Mouse (Mus musculus) limb, embryonic 11.5 days (tissue): ENCODE results near the gene Syngr1. TPM values are rescaled to one million over a fixed set of nuclear protein-coding genes. Genes with fewer than 3 reads are reported as not detected.

Source experiments
- ATAC-seq: fragments of 200-750 bp; cut with Nextera tagmentation; 2 replicates; pipeline ENCODE4 v1.8.0; 2017; ENCODE audit warnings: low read depth; ENCODE audit not compliant: insufficient number of reproducible peaks, low FRiP score, low TSS enrichment
- DNase-seq: peaks from one replicate; pipeline ENCODE4 v3.0.0-alpha.2; 2015; ENCODE audit warnings: low spot score
- H3K27ac ChIP-seq: fragments of 300-500 bp; sonication (generic); replicated peaks from 2 replicates; pipeline ENCODE4 v1.5.1; 2014; ENCODE audit warnings: low read depth, mild to moderate bottlenecking, low read length
- H3K27me3 ChIP-seq: fragments of 300-500 bp; sonication (generic); 2 replicates; pipeline ENCODE4 v1.6.1; 2014; ENCODE audit warnings: mild to moderate bottlenecking, low read length, mixed read lengths; ENCODE audit not compliant: control insufficient read depth, insufficient read depth
- H3K36me3 ChIP-seq: fragments of 300-500 bp; sonication (generic); 2 replicates; pipeline ENCODE4 v1.6.1; 2014; ENCODE audit warnings: mild to moderate bottlenecking, low read length, moderate library complexity, mixed read lengths; ENCODE audit not compliant: control insufficient read depth, insufficient read depth
- H3K4me1 ChIP-seq: fragments of 300-500 bp; sonication (generic); 2 replicates; pipeline ENCODE4 v1.6.1; 2014; ENCODE audit warnings: low read length, mixed read lengths; ENCODE audit not compliant: control insufficient read depth, insufficient read depth
- H3K4me2 ChIP-seq: fragments of 300-500 bp; sonication (generic); 2 replicates; pipeline ENCODE4 v1.6.1; 2014; ENCODE audit warnings: low read depth, mild to moderate bottlenecking, moderate library complexity; ENCODE audit not compliant: severe bottlenecking
- H3K4me3 ChIP-seq: fragments of 300-500 bp; sonication (generic); 2 replicates; pipeline ENCODE4 v1.5.1; 2014; ENCODE audit warnings: low read depth, low read length
- H3K9ac ChIP-seq: fragments of 300-500 bp; sonication (generic); 2 replicates; pipeline ENCODE4 v1.6.1; 2014; ENCODE audit warnings: mild to moderate bottlenecking, low read length
- H3K9me3 ChIP-seq: fragments of 300-500 bp; sonication (generic); 2 replicates; pipeline ENCODE4 v1.6.1; 2016; ENCODE audit warnings: low read length; ENCODE audit not compliant: control insufficient read depth
- WGBS: fragments of 180-500 bp; shearing (Covaris S2); extraction: QIAGEN DNeasy Blood & Tissue Kit; methylation state at CpG from one replicate; pipeline ENCODE4 v1.1.7; 2014; 5-methylcytosine and 5-hydroxymethylcytosine counted together
- polyA plus RNA-seq: library from polyadenylated mRNA; unstranded; fragments of >200 nt; fragmentation: Nextera tagmentation; extraction: Ambion mirVana; gene quantifications from 2 replicates; pipeline ENCODE4 v1.2.1, GENCODE M21; 2014

Gene Syngr1
- polyA plus RNA-seq, 1 experiment from 2014 or later = 3.0 TPM

GRCm38 (mm10) chr15:80088637-80089036 is 2.5 kb upstream of the Syngr1 start:
- no peaks in the 10 kb centered on the region for H3K9me3 ChIP-seq
- H3K4me1 ChIP-seq = peaks cover 12% of the 10 kb centered on the region
- ATAC-seq (no peak), DNase-seq (peak; percentile 94)
- no peaks in the 10 kb centered on the region for H3K36me3 ChIP-seq
- no peak overlapping the region for H3K27ac ChIP-seq
- no peak overlapping the region for H3K4me3 ChIP-seq
- H3K9ac ChIP-seq = no peak overlapping the region
- H3K27me3 ChIP-seq = peaks cover 41% of the 10 kb centered on the region
- 30% methylated on average over 4 of the region's 4 CpGs for WGBS
- no peak overlapping the region for H3K4me2 ChIP-seq

- Histone ChIP-seq H3K36me3 (no peaks in the 10 kb centered on the region), H3K27ac (no peak overlapping the region), H3K27me3 (peaks cover 41% of the 10 kb centered on the region), H3K4me3 (no peak overlapping the region), H3K4me2 (peak overlapping the region; percentile 98; the same call in 1 of the 2 replicates), H3K4me1 (peaks cover 12% of the 10 kb centered on the region), H3K9me3 (no peaks in the 10 kb centered on the region), H3K9ac (no peak overlapping the region)
- DNase-seq (no peak), ATAC-seq (no peak)
- 69% methylated on average over 11 of the region's 11 CpGs for WGBS
These were observed 979 bp upstream of the Syngr1 start for GRCm38 (mm10) chr15:80090155-80090554.

GRCm38 (mm10) chr15:80090741-80091120 is 403 bp upstream of the Syngr1 start:
- no peak overlapping the region for H3K27ac ChIP-seq
- DNase-seq = peak; percentile 52
- ATAC-seq = no peak
- H3K9me3 ChIP-seq = no peaks in the 10 kb centered on the region
- no peaks in the 10 kb centered on the region for H3K36me3 ChIP-seq
- H3K4me1 ChIP-seq = peaks cover 12% of the 10 kb centered on the region
- peak overlapping the region; percentile 27; the same call in 1 of the 2 replicates for H3K9ac ChIP-seq
- 2% methylated on average over 17 of the region's 17 CpGs for WGBS
- peaks cover 41% of the 10 kb centered on the region for H3K27me3 ChIP-seq
- peak overlapping the region; percentile 98 for H3K4me2 ChIP-seq
- H3K4me3 ChIP-seq = peak overlapping the region; percentile 53

- Histone ChIP-seq H3K9me3 (no peaks in the 10 kb centered on the region), H3K4me1 (peaks cover 15% of the 10 kb centered on the region), H3K27me3 (peaks cover 45% of the 10 kb centered on the region), H3K27ac (no peak overlapping the region), H3K36me3 (no peaks in the 10 kb centered on the region), H3K4me3 (peak overlapping the region; percentile 53; the same call in 1 of the 2 replicates), H3K9ac (no peak overlapping the region), H3K4me2 (0 out of 2 replicates have a peak overlapping the region, but pooled peaks have one; percentile 98)
- WGBS = 14% methylated on average over 7 of the region's 7 CpGs
- no peak for ATAC-seq
- DNase-seq = no peak
These were observed 907 bp downstream of the Syngr1 start for GRCm38 (mm10) chr15:80092041-80092441.

GRCm38 (mm10) chr15:80092599-80092998 is 1.5 kb downstream of the Syngr1 start:
- H3K4me1 ChIP-seq = peaks cover 21% of the 10 kb centered on the region
- peaks cover 45% of the 10 kb centered on the region for H3K27me3 ChIP-seq
- H3K27ac ChIP-seq = no peak overlapping the region
- H3K4me3 ChIP-seq = no peak overlapping the region
- H3K9me3 ChIP-seq = no peaks in the 10 kb centered on the region
- no peak for ATAC-seq
- H3K9ac ChIP-seq = no peak overlapping the region
- no peak overlapping the region for H3K4me2 ChIP-seq
- 7% methylated on average over 8 of the region's 8 CpGs for WGBS
- no peaks in the 10 kb centered on the region for H3K36me3 ChIP-seq
- DNase-seq = no peak

GRCm38 (mm10) chr15:80094201-80094600 is 3.1 kb downstream of the Syngr1 start:
- no peak for ATAC-seq
- no peak for DNase-seq
- H3K9ac ChIP-seq = no peak overlapping the region

GRCm38 (mm10) chr15:80095596-80095995 is 4.5 kb downstream of the Syngr1 start:
- WGBS = 86% methylated on average over 1 of the region's 1 CpGs
- ATAC-seq (no peak), DNase-seq (no peak)
- no peaks in the 10 kb centered on the region for H3K36me3 ChIP-seq
- H3K4me2 ChIP-seq = no peak overlapping the region
- peaks cover 21% of the 10 kb centered on the region for H3K4me1 ChIP-seq
- no peaks in the 10 kb centered on the region for H3K9me3 ChIP-seq
- no peak overlapping the region for H3K9ac ChIP-seq
- H3K27me3 ChIP-seq = peaks cover 39% of the 10 kb centered on the region
- H3K27ac ChIP-seq = no peak overlapping the region
- H3K4me3 ChIP-seq = no peak overlapping the region

More at GRCm38 (mm10) chr15:80094201-80094600, 3.1 kb downstream of the Syngr1 start:
- Histone ChIP-seq H3K4me2 (no peak overlapping the region), H3K4me1 (peaks cover 21% of the 10 kb centered on the region), H3K9me3 (no peaks in the 10 kb centered on the region), H3K27me3 (peaks cover 50% of the 10 kb centered on the region), H3K4me3 (no peak overlapping the region), H3K36me3 (no peaks in the 10 kb centered on the region), H3K27ac (no peak overlapping the region)
- WGBS = 85% methylated on average over 13 of the region's 13 CpGs

- no peak overlapping the region for H3K4me2 ChIP-seq
- WGBS = 75% methylated on average over 10 of the region's 10 CpGs
- no peaks in the 10 kb centered on the region for H3K36me3 ChIP-seq
- no peak for DNase-seq
- no peaks in the 10 kb centered on the region for H3K9me3 ChIP-seq
- peaks cover 31% of the 10 kb centered on the region for H3K27me3 ChIP-seq
- peaks cover 16% of the 10 kb centered on the region for H3K4me1 ChIP-seq
- H3K9ac ChIP-seq = no peak overlapping the region
- no peak overlapping the region for H3K4me3 ChIP-seq
- no peak for ATAC-seq
- no peak overlapping the region for H3K27ac ChIP-seq
These were observed 5.3 kb downstream of the Syngr1 start for GRCm38 (mm10) chr15:80096406-80096805.
